Mouse (Mus musculus): ENCODE measurements around the gene Ift122.
A peak's percentile ranks its signal among the peaks of the same experiment; 100 is the strongest.
"Not testable (repeated sequence)": the region's sequence is repeated elsewhere in the genome, so short reads cannot be mapped to it uniquely, and the experiment has no call there.

Ift122 gene

GRCm38 (mm10) chr6:115846640-115847411 is 6.4 kb upstream of the Ift122 start:
- DNase-seq = peak; percentile 53

DNA sequence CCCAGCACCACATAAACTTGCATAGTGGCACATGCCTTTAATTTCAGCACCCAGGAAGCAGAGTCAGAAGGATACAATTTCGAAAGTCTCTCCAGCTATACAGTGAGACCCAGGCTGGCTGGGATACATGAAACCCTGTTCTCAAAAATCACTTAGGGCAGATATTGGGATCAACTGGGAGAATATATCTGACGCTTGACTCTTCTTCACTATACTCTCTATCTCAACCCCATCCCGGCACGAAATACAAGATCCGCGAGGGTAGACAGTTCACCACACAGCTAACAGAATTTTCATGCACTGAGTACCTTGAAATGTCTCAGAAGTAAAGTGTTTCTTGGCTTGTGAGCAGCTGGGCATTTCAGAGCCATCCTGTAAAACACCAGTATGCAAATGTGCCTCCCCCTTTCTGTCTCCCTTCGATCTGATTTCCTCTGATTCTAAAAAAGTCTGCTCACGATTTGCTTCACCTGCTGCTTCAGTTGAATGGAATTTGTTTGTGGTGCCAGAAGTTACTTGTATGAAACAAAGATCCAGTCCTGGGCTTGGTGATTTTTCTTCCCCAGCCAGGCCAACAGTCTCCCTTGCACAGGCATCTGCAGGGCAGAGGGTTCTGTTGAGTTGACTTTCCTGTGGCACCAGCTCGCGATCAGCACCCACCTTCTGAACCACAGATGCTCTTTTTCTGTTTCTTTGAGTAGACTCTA is 4.5 kb upstream of the Ift122 start:
- no peak for DNase-seq

- no peak for DNase-seq
Measured at GRCm38 (mm10) chr6:115852446-115853090, 702 bp upstream of the Ift122 start.

GRCm38 (mm10) chr6:115853985-115854384 is 715 bp downstream of the Ift122 start:
- DNase-seq = no peak

DNA sequence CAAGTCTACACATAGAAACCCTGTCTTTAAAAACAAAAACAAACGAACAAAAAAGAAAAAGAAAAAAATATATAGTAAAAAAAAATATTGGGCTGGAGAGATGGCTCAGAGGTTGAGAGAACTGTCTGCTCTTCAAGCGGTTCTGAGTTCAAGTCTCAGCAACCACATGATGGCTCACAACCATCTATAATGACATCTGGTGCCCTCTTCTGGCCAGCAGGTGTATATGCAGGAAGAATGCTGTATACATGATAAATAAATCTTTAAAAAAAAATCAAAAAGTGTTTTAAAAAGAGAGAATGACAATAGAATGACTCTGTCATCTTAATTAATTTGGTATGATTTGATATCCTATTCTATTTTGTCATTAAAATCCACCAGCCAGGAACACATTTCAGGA is 1.2 kb downstream of the Ift122 start:
- DNase-seq = no peak

DNA sequence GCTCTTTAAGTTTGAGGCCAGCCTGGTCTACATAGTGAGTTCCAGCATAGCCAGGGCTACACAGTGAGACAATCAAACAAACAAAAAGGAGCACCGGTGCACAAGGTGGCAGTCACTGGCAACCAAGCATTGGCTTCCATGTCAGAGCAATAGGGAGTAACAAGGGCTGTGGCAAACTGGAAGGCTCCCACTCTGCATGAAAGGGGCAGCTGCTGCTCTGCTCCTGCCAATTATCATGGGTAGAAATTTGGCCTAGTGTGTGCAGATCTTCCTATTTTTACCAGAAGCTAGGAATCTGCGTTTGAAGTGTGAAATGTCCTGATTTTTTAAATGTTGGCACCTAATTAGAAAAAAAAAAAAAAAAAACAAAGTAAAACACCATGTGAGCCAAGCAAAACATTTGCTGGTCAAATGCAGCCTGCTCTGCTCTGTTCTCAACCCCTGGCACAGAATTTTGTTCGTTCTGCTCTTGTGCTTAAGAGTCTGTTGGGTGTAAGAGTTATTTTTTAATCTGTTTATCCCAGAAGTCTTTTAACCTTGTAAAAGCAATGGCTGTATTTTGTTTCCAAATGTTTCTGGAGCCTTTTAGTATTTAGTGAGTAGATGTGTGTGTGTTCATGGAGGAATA is 2.6 kb downstream of the Ift122 start:
- no peak for DNase-seq

GRCm38 (mm10) chr6:115856361-115856745 is 3.1 kb downstream of the Ift122 start:
- no peak for DNase-seq

- no peak for DNase-seq
Measured at GRCm38 (mm10) chr6:115859258-115859657, 6.0 kb downstream of the Ift122 start.

DNA sequence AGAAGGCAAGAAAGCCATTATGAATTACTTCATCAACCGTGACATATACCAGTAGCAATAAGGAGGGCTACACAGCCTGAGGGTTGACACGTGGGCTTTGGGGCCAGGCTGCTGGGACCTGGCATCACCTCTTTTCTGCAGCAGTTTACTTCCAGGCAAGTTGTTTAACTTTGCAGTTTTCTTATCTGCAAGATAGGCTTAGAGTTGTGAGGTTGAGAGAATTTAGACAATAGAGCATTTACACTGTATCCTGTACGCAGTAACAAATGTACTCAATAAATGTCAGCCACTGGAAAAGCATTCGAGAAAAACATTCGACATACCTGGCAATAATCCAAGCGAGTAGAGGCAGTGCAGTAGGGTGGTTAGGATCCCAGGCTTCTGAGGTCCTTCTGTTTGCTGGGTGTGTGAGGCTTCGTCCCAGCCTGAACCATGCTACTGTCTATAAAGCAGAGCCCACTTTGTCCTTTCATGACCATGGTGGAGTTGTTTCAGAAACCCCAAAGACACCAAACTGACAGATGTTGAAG is 6.8 kb downstream of the Ift122 start:
- no peak for DNase-seq

GRCm38 (mm10) chr6:115863340-115863841 is 10.1 kb downstream of the Ift122 start:
- no peak for DNase-seq

- no peak for DNase-seq
Measured at GRCm38 (mm10) chr6:115865246-115865645, 12.0 kb downstream of the Ift122 start.

DNA sequence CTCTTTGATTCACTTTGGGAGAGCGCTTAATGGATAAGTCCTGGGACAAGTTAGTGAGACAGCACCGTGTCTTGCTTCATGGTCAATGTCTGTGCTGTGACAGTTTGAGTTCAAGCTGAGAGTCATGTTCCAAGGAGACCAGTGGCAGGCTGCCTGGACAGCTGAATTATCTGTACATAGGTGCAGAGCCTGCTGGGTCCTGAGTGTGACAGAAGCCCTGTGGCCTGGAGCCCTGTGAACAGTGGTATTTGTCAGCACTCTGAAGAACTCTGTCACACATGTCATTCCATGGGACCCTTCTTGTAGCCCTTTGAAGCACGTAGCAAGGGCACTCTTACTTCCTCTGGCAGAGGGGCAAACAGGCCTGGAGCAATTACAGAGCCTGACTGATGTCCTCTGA is 13.9 kb downstream of the Ift122 start:
- DNase-seq = not testable (repeated sequence)

- not testable (repeated sequence) for DNase-seq
Measured at GRCm38 (mm10) chr6:115871318-115871717, 18.0 kb downstream of the Ift122 start.

- no peak for DNase-seq
Measured at GRCm38 (mm10) chr6:115877239-115877638, 24.0 kb downstream of the Ift122 start.

DNA sequence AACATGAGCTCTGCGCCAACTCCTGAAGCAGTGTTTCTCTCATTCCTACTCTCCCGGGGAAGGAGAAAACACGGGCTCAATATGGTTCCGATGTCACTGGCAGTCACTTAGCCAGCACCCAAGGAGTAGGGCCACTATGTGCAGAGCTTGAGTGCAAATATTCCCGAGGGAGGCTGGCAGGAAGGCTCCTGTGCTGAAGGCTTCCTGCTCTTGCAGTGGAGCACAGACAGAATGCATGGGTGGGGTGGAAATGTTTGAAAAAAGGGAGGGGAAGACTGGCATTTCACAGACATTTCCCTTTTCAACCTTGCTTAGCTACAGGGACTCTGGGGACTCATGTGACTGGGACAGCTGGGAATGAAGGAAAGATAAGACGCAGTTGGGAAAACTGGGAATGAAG is 25.4 kb downstream of the Ift122 start:
- no peak for DNase-seq

GRCm38 (mm10) chr6:115879736-115880135 is 26.5 kb downstream of the Ift122 start:
- DNase-seq = no peak

GRCm38 (mm10) chr6:115880751-115881150 is 27.5 kb downstream of the Ift122 start:
- no peak for DNase-seq

DNA sequence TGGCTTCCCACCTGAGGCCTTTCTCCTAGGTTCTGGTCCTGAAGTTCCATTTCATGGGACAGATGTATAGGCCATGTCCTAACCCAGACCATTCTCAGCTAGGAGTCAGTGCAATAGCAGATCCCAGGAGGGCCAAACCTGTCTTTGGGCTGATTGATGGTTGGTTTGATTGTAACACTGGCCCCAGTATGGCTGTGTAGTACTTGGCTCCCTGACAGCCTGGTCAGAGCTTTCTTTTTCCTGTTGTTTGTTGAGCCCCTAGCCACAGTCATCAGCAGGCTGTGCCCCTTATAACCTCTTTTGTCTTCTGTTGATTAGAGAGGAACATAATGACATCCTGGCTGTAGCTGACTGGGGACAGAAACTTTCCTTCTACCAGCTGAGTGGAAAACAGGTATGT is 30.7 kb downstream of the Ift122 start:
- no peak for DNase-seq

GRCm38 (mm10) chr6:115886894-115887293 is 33.6 kb downstream of the Ift122 start:
- no peak for DNase-seq

DNA sequence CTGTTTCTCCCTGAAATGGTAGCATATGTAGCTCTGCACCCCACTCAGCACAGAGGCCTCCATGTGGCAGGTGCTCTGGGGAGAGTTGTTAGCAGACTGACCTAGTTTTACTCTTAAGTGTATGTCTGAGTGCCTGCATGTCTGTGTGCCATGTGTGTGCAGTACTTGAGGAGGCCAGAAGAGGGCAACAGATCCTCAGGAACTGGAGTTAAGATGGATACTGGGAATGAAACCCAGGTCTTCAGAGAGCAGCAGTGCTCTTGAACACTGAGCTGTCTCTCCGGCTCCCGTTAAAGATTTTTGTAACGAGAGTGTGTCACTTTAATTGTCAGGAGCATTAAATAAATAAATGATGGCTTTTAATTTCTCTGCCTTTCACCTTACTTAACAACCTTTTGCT is 35.0 kb downstream of the Ift122 start:
- no peak for DNase-seq

GRCm38 (mm10) chr6:115890601-115891000 is 37.3 kb downstream of the Ift122 start:
- no peak for DNase-seq

GRCm38 (mm10) chr6:115891061-115891460 is 37.8 kb downstream of the Ift122 start:
- no peak for DNase-seq

DNA sequence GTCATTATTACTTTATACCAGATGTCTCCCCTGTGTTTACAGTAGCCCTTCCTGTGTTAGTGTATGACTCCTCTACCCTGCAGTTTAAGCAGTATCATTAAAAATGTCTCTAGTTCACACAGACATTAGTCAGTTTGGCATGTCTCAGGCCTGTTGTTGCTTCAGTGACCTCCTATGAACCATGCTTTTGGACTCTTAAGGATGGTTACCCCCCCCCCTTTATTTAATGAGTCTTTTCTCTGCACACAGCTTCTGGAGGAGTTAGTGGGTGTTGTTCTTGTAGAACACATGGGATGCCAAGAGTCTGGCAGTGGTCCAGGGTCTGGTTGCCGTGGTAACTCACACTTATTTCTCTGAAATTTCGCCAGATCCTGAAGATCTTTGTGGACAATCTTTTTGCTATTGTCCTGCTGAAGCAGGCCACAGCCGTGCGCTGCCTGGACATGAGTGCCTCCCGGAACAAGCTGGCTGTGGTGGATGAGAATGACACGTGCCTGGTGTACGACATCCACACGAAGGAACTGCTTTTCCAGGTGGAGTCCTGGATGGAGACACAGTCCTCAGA is 38.3 kb downstream of the Ift122 start:
- DNase-seq = peak; percentile 53

Measured in cerebellum, adult 9-11 months (tissue).